Mouse (Mus musculus): ENCODE results near the gene Dus3l.

Dus3l gene

DNA sequence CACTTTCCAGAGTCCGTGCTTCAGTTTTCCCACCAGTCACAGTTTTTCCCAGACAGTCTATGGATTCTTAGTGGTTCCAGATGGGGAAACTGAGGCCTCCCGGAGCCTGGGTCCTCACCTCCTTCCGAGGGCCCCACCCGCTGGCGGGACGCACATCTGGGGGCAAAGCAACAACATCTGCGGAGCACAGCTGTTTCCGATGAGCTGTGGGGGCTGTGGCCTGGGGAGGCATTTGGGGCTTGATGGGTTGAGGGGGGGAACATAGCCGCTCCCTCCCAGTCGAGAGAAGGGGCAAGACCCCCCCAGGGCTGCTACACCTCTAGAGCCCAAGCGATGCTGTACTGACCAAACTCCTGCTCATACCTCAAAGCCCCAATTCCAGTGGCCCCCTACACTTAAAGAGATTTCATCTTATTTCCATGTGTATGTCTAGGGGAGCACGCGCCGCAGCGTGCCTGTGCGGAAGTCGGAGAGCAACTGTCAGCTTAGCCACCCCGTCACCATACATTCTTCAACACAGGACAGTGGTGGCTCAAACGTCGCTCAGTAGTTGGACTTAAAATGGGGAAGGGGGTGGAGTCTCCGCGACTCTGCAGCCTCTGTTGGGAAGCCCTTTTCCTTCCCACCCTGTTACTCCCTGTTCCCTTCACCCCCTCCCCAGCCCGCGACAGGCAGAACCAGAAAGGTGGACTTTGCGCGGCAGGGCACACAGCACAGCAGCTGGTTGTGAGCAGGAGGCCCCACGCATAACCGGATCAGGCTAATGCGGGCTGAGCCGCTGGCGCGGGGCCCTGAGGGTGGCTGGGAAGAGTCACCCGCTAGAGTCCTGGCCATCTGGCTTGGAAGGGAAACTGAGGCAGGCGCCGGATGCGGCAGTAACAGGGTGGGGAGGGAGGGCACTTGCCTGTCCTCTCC lies 10.0 kb upstream of the Dus3l start:
- no peak for DNase-seq (ENCODE audit: low spot score in 2 of 2)

DNA sequence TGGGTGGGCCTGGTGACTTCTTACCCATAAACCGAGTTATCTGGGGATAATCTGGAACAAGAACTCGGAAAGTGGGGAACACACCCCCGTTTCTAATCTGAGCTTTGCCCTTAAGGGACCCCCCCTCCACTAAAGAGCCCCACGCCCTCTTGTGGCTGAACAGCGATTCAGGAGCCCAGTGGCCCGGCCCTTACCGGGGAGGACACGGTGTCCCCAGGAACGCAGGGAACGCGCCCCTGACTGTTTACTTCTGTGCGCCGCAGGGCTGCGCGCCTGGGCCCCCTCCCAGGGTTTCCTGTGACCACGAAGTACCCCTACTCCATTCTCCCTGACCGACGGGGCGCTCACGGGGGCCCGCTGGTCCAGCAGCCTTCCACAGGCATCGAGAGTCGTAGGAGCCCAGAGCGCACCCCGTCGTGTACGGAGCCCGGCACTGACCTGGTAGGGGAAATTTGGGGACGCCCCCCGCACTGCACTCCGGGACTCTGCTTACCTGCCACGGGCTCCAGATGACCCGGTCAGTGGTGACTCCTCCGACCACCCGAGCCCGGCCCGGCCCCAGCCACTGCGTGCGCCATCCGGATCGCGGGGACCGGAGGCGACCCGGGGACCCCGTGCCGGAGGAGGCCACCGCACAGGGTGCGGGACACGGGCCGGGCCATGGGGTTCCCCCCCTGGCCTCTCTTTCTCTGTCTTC lies 7.7 kb upstream of the Dus3l start:
- DNase-seq (ENCODE audit: low spot score in 2 of 2) = no peak

- DNase-seq (ENCODE audit: low spot score in 2 of 2) = peak in 1 of 2 experiments; percentile 64
Measured at GRCm38 (mm10) chr17:56757416-56758123, 7.0 kb upstream of the Dus3l start, which contains the start of gene Nrtn. Gene Nrtn (minus strand): TSS chr17:56757530.

GRCm38 (mm10) chr17:56758132-56758531 lies 6.4 kb upstream of the Dus3l start:
- DNase-seq (ENCODE audit: low spot score in 2 of 2) = peak in 1 of 2 experiments; percentile 58

DNA sequence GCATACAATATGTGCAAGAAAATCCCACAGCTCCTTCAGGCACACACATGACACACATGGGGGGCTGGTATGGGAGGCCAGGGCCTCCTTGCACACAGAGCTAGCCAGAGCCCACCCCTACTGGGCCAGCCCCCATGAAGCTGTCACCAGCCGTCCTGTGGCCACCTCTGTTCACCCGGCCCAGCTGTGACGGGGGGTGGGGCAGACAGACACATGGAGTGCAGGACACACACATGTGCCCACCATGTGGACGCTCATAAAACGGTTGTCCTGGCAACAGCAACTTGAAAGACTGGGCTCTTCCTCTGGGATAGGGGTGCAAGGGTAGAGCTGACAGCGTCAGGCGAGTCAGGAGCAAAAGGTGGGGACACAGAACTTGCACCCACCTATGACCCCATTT lies 5.3 kb upstream of the Dus3l start:
- no peak for DNase-seq (ENCODE audit: low spot score in 2 of 2)

DNA sequence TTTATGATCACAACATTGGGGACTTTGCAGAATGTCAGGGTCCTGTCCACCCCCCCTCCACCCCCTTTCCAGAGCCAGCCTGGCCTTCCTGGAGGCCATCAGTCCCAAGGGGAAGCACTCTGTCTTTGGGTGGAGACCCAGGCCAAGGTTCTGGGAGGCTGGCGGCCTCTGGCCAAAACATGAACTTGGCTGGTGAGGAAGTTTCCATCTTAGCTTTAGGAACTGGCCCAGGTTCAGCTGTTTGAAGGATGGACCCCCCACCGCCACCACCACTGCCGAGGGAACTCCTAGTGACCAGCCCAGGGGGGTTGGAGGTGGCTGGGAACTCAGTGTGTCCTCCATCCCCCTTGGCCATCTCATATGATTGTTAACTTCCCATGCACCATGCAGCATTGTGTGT lies 3.5 kb upstream of the Dus3l start:
- DNase-seq (ENCODE audit: low spot score in 2 of 2) = no peak

DNA sequence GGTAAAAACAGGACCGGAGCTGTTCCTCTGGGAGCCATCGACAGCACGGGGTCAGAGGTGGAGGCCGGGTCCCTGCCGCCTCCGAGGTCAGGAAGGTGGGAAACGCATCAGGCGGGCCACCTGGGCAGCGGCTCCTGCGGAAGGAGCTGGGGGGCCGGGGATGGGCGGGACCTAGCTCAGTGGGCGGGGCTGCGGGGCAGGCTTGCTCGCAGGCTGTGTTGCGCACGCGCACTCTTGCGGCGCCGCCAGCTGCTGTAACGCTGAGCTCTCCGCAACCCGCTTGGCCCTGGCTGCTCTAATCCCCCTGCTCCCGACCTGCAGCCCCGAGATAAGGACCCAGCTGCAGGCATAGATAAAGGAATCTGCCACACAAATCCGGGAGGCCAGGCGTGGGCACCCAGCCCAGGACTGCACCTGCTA lies 2.6 kb upstream of the Dus3l start:
- DNase-seq (ENCODE audit: low spot score in 2 of 2) = peak; percentile 75 to 84

- no peak for DNase-seq (ENCODE audit: low spot score in 2 of 2)
Measured at GRCm38 (mm10) chr17:56762769-56763731, 1.5 kb upstream of the Dus3l start.

GRCm38 (mm10) chr17:56763741-56764250 lies 761 bp upstream of the Dus3l start:
- DNase-seq (ENCODE audit: low spot score in 2 of 2) = no peak

DNA sequence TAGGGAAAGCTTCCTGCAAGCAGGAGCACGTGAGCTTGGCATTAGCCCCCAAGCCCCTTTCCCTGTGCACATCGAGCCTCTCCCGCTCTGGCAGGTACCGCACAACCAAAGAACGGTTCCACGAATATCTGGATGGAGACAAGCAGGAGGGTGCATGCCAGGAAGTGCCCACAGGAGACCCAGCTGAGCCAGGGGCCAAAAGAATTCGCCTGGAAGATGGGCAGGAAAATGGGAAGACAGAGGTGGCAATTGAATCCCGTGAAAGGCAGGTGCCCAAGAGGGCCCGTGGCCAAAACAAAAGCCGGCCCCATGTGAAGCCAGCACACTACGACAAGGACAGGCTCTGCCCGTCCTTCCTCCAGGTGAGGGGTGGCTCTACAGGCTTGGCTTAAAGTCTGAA lies 874 bp downstream of the Dus3l start:
- no peak for DNase-seq (ENCODE audit: low spot score in 2 of 2)

DNA sequence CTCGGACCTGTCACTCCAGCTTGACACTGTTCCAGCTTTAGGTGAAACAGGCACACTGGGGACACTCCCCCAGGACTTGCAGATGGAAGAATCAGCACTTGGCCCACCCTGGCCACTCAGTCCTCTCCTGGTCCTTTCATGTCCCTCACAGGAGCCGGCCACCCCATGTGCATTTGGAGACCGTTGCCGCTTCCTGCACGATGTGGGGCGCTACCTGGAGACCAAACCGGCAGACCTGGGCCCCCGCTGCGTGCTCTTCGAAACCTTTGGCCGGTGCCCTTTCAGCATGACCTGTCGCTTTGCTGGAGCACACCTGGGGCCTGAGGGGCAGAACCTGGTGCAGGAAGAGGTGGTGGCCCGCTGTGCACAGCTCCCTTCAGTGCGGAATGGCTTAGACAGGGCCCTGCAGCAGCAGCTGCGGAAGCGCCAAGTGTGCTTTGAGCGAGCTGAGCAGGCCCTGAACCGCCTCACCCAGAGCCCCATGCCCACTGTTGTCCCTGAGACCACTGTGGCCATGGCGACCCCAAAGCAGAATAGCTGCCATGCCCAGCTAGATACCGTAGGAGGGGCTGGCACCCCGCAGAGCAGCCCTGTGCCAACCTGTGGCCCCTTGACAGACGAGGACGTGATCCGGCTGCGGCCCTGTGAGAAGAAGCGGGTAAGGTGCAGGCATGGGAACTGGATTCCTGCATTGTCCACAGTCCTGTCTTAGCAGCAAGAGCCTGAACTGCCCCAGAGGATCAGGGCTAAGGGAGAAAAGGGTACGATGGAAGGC lies 2.3 kb downstream of the Dus3l start:
- no peak for DNase-seq (ENCODE audit: low spot score in 2 of 2)

DNA sequence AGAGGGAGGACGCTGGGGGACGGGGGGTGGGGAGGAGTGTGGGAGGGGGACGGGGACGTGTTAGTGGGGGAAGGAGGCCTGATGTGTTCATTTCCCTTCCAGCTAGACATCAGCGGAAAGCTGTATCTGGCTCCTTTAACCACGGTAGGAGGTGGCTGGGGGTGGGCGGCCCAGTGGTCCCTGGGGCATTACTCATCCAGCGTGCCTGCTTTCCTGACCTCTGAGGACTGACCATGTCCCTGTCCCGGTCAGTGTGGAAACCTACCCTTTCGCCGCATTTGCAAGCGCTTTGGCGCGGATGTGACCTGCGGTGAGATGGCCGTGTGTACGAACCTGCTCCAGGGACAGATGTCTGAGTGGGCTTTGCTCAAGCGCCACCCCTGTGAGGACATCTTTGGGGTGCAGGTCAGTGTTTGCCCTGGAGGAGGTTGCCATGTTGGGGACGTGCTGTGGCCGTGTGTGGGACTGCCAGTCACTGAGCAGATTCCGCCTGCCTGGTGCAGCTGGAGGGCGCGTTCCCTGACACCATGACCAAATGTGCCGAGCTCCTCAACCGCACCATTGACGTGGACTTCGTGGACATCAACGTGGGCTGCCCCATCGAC lies 3.1 kb downstream of the Dus3l start:
- no peak for DNase-seq (ENCODE audit: low spot score in 2 of 2)

DNA sequence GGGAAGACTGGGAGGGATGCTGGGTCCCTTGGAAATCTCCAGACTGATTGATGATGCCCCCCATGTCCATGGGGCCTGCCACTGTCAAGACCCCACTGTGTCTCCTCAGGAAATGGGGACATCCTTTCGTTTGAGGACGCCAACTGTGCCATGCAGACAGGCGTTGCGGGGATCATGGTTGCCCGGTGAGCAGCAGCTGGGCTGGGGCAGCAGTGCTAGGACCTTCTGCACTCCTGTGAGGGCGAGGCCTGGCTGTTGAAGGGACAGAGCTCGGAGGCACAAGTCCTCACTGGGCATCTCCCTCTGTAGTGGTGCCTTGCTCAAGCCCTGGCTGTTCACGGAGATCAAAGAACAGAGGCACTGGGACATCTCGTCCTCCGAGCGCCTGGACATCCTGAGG lies 4.4 kb downstream of the Dus3l start:
- no peak for DNase-seq (ENCODE audit: low spot score in 2 of 2)

DNA sequence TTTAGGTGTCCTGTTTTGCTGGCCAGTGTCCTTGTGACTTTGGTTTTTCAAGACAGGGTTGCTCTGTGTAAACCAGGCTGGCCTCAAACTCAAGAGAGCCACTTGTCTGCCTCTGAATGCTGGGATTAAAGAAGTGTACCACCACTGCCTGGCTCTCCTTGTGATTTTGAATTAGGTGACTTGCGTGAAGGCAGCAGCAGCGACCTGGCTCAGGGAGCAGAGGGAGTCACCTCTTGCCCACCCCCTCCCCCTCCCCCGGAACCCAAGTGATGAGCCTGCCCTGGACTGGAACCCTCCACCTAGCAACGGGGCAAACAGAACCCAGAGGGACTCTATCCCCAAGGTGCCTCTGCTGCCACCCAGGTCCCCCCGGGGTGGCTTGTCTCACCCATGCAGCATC lies 5.4 kb downstream of the Dus3l start, which contains the start of gene Prr22:
Gene Prr22 (plus strand): TSS at position 301 of the 400 bp plus-strand sequence.
- DNase-seq (ENCODE audit: low spot score in 2 of 2) = no peak

DNA sequence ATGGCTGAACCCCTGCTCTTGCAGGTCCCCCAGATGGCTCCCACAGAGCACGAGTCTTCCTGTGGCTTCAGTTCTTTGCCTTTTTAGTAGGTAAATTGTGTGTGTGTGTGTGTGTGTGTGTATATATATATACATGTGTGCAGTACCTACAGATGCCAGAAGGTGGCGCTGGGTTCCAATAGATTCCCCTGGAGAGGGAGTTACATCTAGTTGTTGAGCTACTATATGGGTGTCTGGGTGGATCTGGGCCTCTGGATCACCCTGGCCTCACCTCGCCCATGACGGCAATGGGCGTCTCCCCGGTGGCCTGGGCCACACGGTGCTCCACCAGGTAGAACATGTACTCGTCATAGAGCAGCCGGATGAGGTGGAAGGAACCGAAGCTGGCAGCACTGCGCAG lies 13.0 kb downstream of the Dus3l start:
- DNase-seq (ENCODE audit: low spot score in 2 of 2) = no peak

DNA sequence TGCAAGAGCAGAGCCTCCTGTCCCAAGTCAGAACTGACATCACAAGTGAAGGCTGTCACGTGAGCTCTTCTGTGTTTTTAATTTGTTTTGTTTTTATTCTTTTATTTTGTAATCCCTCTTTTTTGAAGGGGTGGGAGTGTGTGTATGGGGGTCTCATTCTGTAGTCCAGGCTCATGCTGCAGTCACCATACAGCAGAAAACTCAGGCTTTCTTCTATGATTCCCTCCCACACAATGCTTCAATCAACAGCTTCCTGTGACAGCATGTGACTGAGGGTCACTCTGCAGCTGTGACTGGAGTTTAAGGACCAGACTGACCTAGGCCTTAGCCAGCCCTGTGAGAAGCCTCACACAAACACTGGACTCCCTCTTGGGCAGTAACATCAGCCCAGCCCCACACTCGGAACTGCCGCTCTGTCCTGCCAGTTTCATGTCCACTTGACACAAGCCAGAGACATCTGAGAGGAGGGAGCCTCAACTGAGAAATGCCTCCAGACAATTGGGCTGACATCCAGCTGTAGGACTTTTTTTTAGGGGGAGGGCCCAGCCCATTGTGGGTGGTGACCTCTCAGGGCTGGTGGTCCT lies 14.3 kb downstream of the Dus3l start:
- DNase-seq (ENCODE audit: low spot score in 2 of 2) = no peak

- no peak for DNase-seq (ENCODE audit: low spot score in 2 of 2)
Measured at GRCm38 (mm10) chr17:56780291-56780978, 15.9 kb downstream of the Dus3l start.

- no peak for DNase-seq (ENCODE audit: low spot score in 2 of 2)
Measured at GRCm38 (mm10) chr17:56788886-56789285, 24.3 kb downstream of the Dus3l start.

- DNase-seq (ENCODE audit: low spot score in 2 of 2) = no peak
Measured at GRCm38 (mm10) chr17:56789286-56789685, 24.7 kb downstream of the Dus3l start.
